29 mouse cellular contexts compared by ENCODE assay signal in the genomic region with DNA sequence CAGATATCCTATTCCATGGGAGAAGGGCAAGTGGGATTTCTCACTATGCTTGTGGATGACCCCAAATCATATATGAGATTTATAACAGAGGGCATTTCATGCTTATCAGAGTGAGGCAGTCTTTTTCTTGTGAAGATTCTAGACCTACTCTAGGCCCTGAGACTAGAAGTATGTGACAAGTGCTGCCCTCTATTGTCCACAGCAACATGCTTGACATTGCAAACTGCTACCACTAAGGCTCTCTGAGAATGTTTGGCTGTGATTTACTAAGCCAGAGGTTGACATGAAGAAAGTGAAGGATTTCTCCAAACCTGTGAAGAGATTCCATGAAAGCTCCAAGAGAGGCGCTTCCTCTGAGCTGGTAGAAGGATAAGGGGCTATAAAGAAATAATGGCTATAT. TPM values are rescaled to one million over a fixed set of nuclear protein-coding genes. Genes with fewer than 3 reads are reported as not detected.
A peak's percentile ranks its signal among the peaks of the same experiment; 100 is the strongest.
DNase-seq lines count a peak whose midpoint lies in the region; ATAC-seq and TF ChIP-seq lines count a peak whose summit lies in the region.
"Had no signal": no experiment of that assay in that cellular context is flagged by ENCODE, and none has a peak within 500 bp of the region (broad histone marks: within the 10 kb centered on the region; RNA-seq: fewer than 3 reads in every experiment).

No protein-coding gene starts in this region.

- no peaks in the 10 kb centered on the region for H3K4me1 ChIP-seq in forebrain, postnatal 0 days (ENCODE audit: insufficient read depth)
- no peaks in the 10 kb centered on the region for H3K4me1 ChIP-seq in forebrain, embryonic 10.5 days
- H3K4me1 ChIP-seq: liver, embryonic 15.5 days; lung, embryonic 15.5 days; neural tube, embryonic 12.5 days had no signal

- no peak overlapping the region for H3K4me2 ChIP-seq in forebrain, postnatal 0 days (ENCODE audit: low read depth)
- H3K4me2 ChIP-seq: liver, embryonic 15.5 days; lung, embryonic 15.5 days; neural tube, embryonic 12.5 days had no signal

- peak; percentile 52 for TF ChIP-seq CTCF in forebrain, postnatal 0 days (IDR thresholded peaks at IDR 0.05; ENCODE audit: low read depth)
- TF ChIP-seq CTCF in layer of hippocampus, adult 2 months (conservative IDR thresholded peaks at IDR 0.05), result peak; percentile 76

- no peak overlapping the region for H3K4me3 ChIP-seq in forebrain, postnatal 0 days (ENCODE audit: low read depth, low read length)
- no peak overlapping the region for H3K4me3 ChIP-seq in forebrain, embryonic 10.5 days
- H3K4me3 ChIP-seq in layer of hippocampus, adult 2 months, result no peak overlapping the region
- H3K4me3 ChIP-seq: embryonic facial prominence, embryonic 10.5 days; heart, embryonic 10.5 days; limb, embryonic 10.5 days; liver, embryonic 15.5 days; lung, embryonic 15.5 days; megakaryocyte, embryonic 14.5 days; neural tube, embryonic 12.5 days had no signal

- H3K27ac ChIP-seq in forebrain, postnatal 0 days (ENCODE audit: low read depth, low read length), result no peak overlapping the region
- H3K27ac ChIP-seq in forebrain, embryonic 10.5 days, result no peak overlapping the region
- no peak overlapping the region for H3K27ac ChIP-seq in layer of hippocampus, adult 2 months
- H3K27ac ChIP-seq: embryonic facial prominence, embryonic 10.5 days; heart, embryonic 10.5 days; limb, embryonic 10.5 days; liver, embryonic 15.5 days; lung, embryonic 15.5 days; neural tube, embryonic 12.5 days had no signal

- H3K27me3 ChIP-seq in forebrain, postnatal 0 days (ENCODE audit: insufficient read depth, low read length), result no peaks in the 10 kb centered on the region; the same call in 1 of the 2 replicates
- H3K27me3 ChIP-seq in forebrain, embryonic 10.5 days (ENCODE audit: poor library complexity, severe bottlenecking), result peaks cover 17% of the 10 kb centered on the region
- no peaks in the 10 kb centered on the region; the same call in 1 of the 2 replicates for H3K27me3 ChIP-seq in splenic B cell, adult 2 months (ENCODE audit: control insufficient read depth, insufficient read depth, low read length, poor library complexity, severe bottlenecking)

- ATAC-seq in forebrain, postnatal 0 days, result no peak
- ATAC-seq: forebrain, embryonic 16.5 days; hindbrain, embryonic 16.5 days had no signal

- no peak for DNase-seq in forebrain, postnatal 0 days
- DNase-seq in forebrain, embryonic 10.5 days (ENCODE audit: extremely low spot score, low spot score), result no peak
- no peak for DNase-seq in layer of hippocampus, adult 2 months (ENCODE audit: low spot score in 2 of 2)
- DNase-seq in layer of hippocampus, adult 9-10 months (ENCODE audit: low spot score), result no peak
- peak; percentile 50 for DNase-seq in NIH3T3 (ENCODE audit: low read depth)
- DNase-seq in splenic B cell, adult 2 months (ENCODE audit: low read depth, low spot score), result peak; percentile 15
- no peak for DNase-seq in spleen, postnatal 36 days (ENCODE audit: low spot score in 2 of 2)
- DNase-seq: adrenal gland, adult 2 months; cerebellum, adult 8-10 months; gastrocnemius, postnatal 25 days; kidney, adult 11 months; kidney, postnatal 4 days; liver; lung, postnatal 36 days; midbrain, embryonic 14.5 days; right cerebral cortex, postnatal 25 days; thymus, adult 2 months had no signal

- H3K9me3 ChIP-seq in forebrain, postnatal 0 days (ENCODE audit: low read length), result no peaks in the 10 kb centered on the region
- H3K9me3 ChIP-seq in forebrain, embryonic 10.5 days, result peaks cover 47% of the 10 kb centered on the region

- no peaks in the 10 kb centered on the region for H3K36me3 ChIP-seq in forebrain, postnatal 0 days (ENCODE audit: insufficient read depth)
- peaks cover 14% of the 10 kb centered on the region for H3K36me3 ChIP-seq in forebrain, embryonic 10.5 days (replicated peaks)
- H3K36me3 ChIP-seq in splenic B cell, adult 2 months (ENCODE audit: control insufficient read depth, insufficient read depth, low read length, poor library complexity, severe bottlenecking), result no peaks in the 10 kb centered on the region
- H3K36me3 ChIP-seq: liver, embryonic 15.5 days; lung, embryonic 15.5 days had no signal

- H3K9ac ChIP-seq in forebrain, postnatal 0 days, result no peak overlapping the region
- H3K9ac ChIP-seq: liver, embryonic 15.5 days; lung, embryonic 15.5 days; neural tube, embryonic 12.5 days had no signal

- WGBS in forebrain, postnatal 0 days, result 95% methylated on average over 1 of the region's 1 CpGs
- WGBS in forebrain, embryonic 10.5 days, result 97% methylated on average over 1 of the region's 1 CpGs

RNA-seq across cellular contexts. Expression of a gene that starts 1.3 kb away (rescaled TPM):
- total RNA-seq in forebrain, postnatal 0 days (2014; rRNA removed), result 0.08 TPM in 1 of 2 replicates, not detected in the other
- 0.06 TPM in 1 of 2 replicates, not detected in the other for polyA plus RNA-seq in forebrain, postnatal 0 days (2015; fragmentation: Nextera tagmentation; extraction: Ambion mirVana)
- not detected in 2 replicates for polyA plus RNA-seq in forebrain, embryonic 10.5 days (2016; fragmentation: Nextera tagmentation; extraction: Ambion mirVana)
- total RNA-seq in layer of hippocampus, adult 2 months (2021), result not detected
- total RNA-seq: adrenal gland, adult 2 months; common myeloid progenitor, adult 5-6 weeks; hematopoietic stem cell, adult 5-6 weeks; left cerebral cortex, adult 8-10 months had no signal
- polyA plus RNA-seq: adrenal gland, adult 2 months; embryonic facial prominence, embryonic 10.5 days; forebrain, embryonic 16.5 days; hindbrain, embryonic 16.5 days; liver, embryonic 15.5 days; midbrain, embryonic 14.5 days; neural tube, embryonic 12.5 days had no signal

RNA-seq across cellular contexts. Expression of a gene that starts 4.5 kb away (rescaled TPM):
- 152 and 288 TPM in 2 replicates for total RNA-seq in forebrain, postnatal 0 days (2014; rRNA removed)
- 149 and 152 TPM in 2 replicates for polyA plus RNA-seq in forebrain, postnatal 0 days (2015; fragmentation: Nextera tagmentation; extraction: Ambion mirVana)
- 126 and 132 TPM in 2 replicates for polyA plus RNA-seq in forebrain, embryonic 10.5 days (2016; fragmentation: Nextera tagmentation; extraction: Ambion mirVana)
- 10 to 100 TPM; 45.8 to 68.2 TPM for total RNA-seq in layer of hippocampus, adult 2 months (2021)
- total RNA-seq: common myeloid progenitor, adult 5-6 weeks; hematopoietic stem cell, adult 5-6 weeks had no signal

Comparison
In these comparisons a context has a peak if more than half of its experiments do, and no peak if none do; other contexts are left out.
1. DNase-seq: peak in NIH3T3 (single experiment) and splenic B cell, adult 2 months (single experiment); none in forebrain, postnatal 0 days (single experiment), forebrain, embryonic 10.5 days (single experiment), layer of hippocampus, adult 2 months (0 of 2), layer of hippocampus, adult 9-10 months (single experiment) and spleen, postnatal 36 days (0 of 2).